Mouse (Mus musculus): ENCODE results near the gene Jchain. TPM values are rescaled to one million over a fixed set of nuclear protein-coding genes. Genes with fewer than 3 reads are reported as not detected.
A peak's percentile ranks its signal among the peaks of the same experiment; 100 is the strongest.
"Not testable (repeated sequence)": the region's sequence is repeated elsewhere in the genome, so short reads cannot be mapped to it uniquely, and the experiment has no call there.

Gene Jchain
- polyA plus RNA-seq, 1 experiment from 2014 or later = not detected

- Histone ChIP-seq H3K9ac (replicated peaks) (no peak overlapping the region), H3K4me1 (replicated peaks) (peaks cover 10% of the 10 kb centered on the region), H3K4me2 (no peak overlapping the region), H3K9me3 (no peaks in the 10 kb centered on the region), H3K4me3 (replicated peaks) (no peak overlapping the region), H3K27me3 (no peaks in the 10 kb centered on the region), H3K27ac (no peak overlapping the region; the same call in 1 of the 2 replicates), H3K36me3 (peaks cover 15% of the 10 kb centered on the region)
- ATAC-seq (ENCODE audit: insufficient number of reproducible peaks, insufficient read depth, low FRiP score, low TSS enrichment, low read depth) = no peak
- WGBS = 18% methylated on average over 1 of the region's 1 CpGs
Measured at GRCm38 (mm10) chr5:88558991-88559390, 31.3 kb upstream of the Jchain start.

DNA sequence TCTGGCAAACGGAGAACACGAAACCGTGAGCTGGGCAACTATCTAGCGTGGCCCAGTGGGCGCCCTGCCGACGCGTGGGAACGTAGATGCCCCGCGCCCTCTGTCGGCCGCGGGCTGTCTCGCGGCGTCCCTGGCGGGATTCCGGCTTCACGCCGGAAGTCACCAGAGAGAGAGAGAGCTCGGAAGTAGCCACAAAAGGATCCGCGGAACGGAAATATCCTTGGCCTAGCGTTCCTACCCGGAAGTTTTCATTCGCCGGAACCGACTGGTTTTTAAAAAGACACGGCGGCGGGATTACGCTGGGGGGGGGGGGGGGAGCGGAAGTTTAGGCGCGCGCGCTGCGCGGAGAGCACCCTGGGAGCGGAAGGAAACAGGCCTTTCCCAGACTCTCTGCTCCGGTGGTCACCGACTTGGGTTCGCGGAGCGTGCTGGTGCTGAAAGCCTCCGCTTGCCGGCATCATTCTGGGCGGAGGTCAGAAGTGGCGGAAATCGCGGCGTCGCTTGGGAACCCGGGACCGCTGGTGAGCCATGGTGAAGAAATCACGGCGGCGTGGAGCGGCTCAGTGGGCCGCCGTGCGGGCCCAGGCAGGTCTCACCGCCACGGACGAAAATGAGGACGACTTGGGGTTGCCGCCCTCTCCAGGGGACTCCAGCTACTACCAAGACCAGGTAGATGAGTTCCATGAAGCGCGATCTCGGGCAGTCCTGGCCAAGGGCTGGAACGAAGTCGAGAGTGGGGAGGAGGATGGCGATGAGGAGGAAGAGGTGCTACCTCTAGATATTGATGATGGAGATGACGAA is 26.6 kb upstream of the Jchain start, which contains the start of gene Utp3:
Gene Utp3 (plus strand): TSS at position 377 of the 801 bp plus-strand sequence.
- Histone ChIP-seq H3K4me2 (peak within 1 kb of the TSS; percentile 82), H3K9me3 (no peaks in the 10 kb centered on the region), H3K27ac (peak within 1 kb of the TSS; percentile 93), H3K9ac (replicated peaks) (peak within 1 kb of the TSS; percentile 87), H3K27me3 (no peaks in the 10 kb centered on the region), H3K4me3 (replicated peaks) (peak within 1 kb of the TSS; percentile 84), H3K36me3 (peaks cover 15% of the 10 kb centered on the region), H3K4me1 (replicated peaks) (peaks cover 10% of the 10 kb centered on the region)
- WGBS = under 1% methylated on average over 72 of the region's 76 CpGs
- ATAC-seq (ENCODE audit: insufficient number of reproducible peaks, insufficient read depth, low FRiP score, low TSS enrichment, low read depth) = peak; percentile 96

GRCm38 (mm10) chr5:88553271-88554085 is 25.8 kb upstream of the Jchain start:
- Histone ChIP-seq H3K9ac (replicated peaks) (peak overlapping the region; percentile 72), H3K27ac (peak overlapping the region; percentile 93), H3K4me2 (peak overlapping the region; percentile 60), H3K4me3 (replicated peaks) (peak overlapping the region; percentile 84), H3K4me1 (replicated peaks) (peaks cover 10% of the 10 kb centered on the region), H3K9me3 (no peaks in the 10 kb centered on the region), H3K27me3 (no peaks in the 10 kb centered on the region), H3K36me3 (peaks cover 15% of the 10 kb centered on the region)
- peak; percentile 33 for ATAC-seq (ENCODE audit: insufficient number of reproducible peaks, insufficient read depth, low FRiP score, low TSS enrichment, low read depth)
- WGBS = 8% methylated on average over 29 of the region's 29 CpGs

DNA sequence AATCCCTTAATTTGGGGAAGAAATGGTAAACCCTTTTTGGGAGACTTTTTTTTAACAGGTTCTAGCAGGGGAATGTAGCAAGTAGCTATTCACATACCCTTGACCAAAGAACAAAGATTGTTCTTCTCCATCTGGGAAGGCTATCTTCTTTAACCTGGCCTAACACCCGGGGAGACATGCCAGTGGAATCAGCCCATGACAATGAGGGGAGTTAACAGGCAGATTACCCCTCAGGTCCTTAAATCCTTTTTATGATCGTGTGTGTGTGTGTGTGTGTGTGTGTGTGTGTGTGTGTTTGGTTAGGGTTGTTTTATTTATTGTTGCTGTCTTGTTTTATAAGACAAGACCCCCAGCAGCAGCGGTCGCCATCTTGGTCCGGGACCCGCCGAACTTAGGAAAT is 17.8 kb upstream of the Jchain start:
- H3K36me3 ChIP-seq = no peaks in the 10 kb centered on the region
- H3K9ac ChIP-seq (replicated peaks) = no peak overlapping the region
- H3K4me3 ChIP-seq (replicated peaks) = no peak overlapping the region
- no peaks in the 10 kb centered on the region for H3K27me3 ChIP-seq
- H3K4me1 ChIP-seq (replicated peaks) = no peaks in the 10 kb centered on the region
- H3K9me3 ChIP-seq = no peaks in the 10 kb centered on the region
- WGBS = 85% methylated on average over 7 of the region's 7 CpGs
- ATAC-seq (ENCODE audit: insufficient number of reproducible peaks, insufficient read depth, low FRiP score, low TSS enrichment, low read depth) = no peak
- H3K4me2 ChIP-seq = no peak overlapping the region
- no peak overlapping the region for H3K27ac ChIP-seq

DNA sequence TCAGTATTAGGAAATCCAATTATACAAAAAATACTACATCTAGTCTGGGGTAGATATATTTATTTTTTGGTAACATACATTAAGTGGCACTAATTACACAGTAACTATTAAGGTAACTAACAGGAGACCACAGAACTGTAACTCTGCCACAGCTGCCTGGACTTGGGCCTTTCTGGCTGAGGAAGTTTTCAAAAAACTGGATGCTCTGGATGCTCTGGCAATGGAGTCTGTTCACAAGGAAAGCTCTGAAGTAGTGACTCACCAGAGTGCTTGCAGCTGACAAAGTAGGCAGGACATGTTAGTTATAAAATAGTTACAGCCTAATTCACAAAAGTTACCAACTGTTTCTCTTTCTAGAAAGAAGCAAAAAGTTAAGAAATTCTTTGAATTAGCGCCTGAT is 16.7 kb upstream of the Jchain start:
- not testable (repeated sequence) for H3K9ac ChIP-seq (replicated peaks); H3K27me3 ChIP-seq; H3K9me3 ChIP-seq; H3K4me3 ChIP-seq (replicated peaks); H3K4me1 ChIP-seq (replicated peaks); H3K27ac ChIP-seq; H3K36me3 ChIP-seq; ATAC-seq (ENCODE audit: insufficient number of reproducible peaks, insufficient read depth, low FRiP score, low TSS enrichment, low read depth); H3K4me2 ChIP-seq
- 94% methylated on average over 1 of the region's 1 CpGs for WGBS

- H3K36me3 ChIP-seq = no peaks in the 10 kb centered on the region
- WGBS = 64% methylated on average over 5 of the region's 5 CpGs
- ATAC-seq (ENCODE audit: insufficient number of reproducible peaks, insufficient read depth, low FRiP score, low TSS enrichment, low read depth) = no peak
- no peak overlapping the region for H3K4me3 ChIP-seq (replicated peaks)
- H3K27ac ChIP-seq = no peak overlapping the region
- H3K9me3 ChIP-seq = no peaks in the 10 kb centered on the region
- H3K4me1 ChIP-seq (replicated peaks) = no peaks in the 10 kb centered on the region
- no peak overlapping the region for H3K4me2 ChIP-seq
- H3K9ac ChIP-seq (replicated peaks) = no peak overlapping the region
- H3K27me3 ChIP-seq = no peaks in the 10 kb centered on the region
Measured at GRCm38 (mm10) chr5:88542651-88543282, 15.1 kb upstream of the Jchain start.

GRCm38 (mm10) chr5:88540845-88541244 is 13.2 kb upstream of the Jchain start:
- H3K9ac ChIP-seq (replicated peaks) = no peak overlapping the region
- ATAC-seq (ENCODE audit: insufficient number of reproducible peaks, insufficient read depth, low FRiP score, low TSS enrichment, low read depth) = no peak

DNA sequence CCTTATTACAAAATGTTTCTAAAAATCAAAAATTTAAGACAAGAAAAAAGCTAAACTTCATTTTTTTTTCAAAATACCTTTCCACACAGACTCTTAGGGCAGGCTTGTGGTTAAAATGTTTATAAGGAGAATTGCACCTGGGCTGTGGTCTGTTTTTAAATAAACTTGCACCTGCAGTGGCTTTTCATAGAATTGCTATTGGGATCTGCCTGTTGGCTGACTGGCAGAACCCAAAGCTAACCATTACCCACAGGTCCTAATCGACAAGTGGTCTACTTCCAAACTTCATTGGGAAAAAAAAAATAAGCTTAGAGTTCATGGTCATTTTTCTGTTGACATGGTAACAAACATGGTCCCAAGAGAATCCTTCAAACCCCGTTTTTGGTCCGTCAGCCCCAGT is 7.0 kb upstream of the Jchain start:
- WGBS = 80% methylated on average over 3 of the region's 3 CpGs
- Histone ChIP-seq H3K4me1 (replicated peaks) (no peaks in the 10 kb centered on the region), H3K27me3 (no peaks in the 10 kb centered on the region), H3K4me2 (no peak overlapping the region), H3K4me3 (replicated peaks) (no peak overlapping the region), H3K9me3 (no peaks in the 10 kb centered on the region), H3K27ac (no peak overlapping the region), H3K9ac (replicated peaks) (no peak overlapping the region), H3K36me3 (no peaks in the 10 kb centered on the region)
- ATAC-seq (ENCODE audit: insufficient number of reproducible peaks, insufficient read depth, low FRiP score, low TSS enrichment, low read depth) = no peak

More at GRCm38 (mm10) chr5:88540845-88541244, 13.2 kb upstream of the Jchain start:
- Histone ChIP-seq H3K36me3 (no peaks in the 10 kb centered on the region), H3K27me3 (no peaks in the 10 kb centered on the region), H3K4me3 (replicated peaks) (no peak overlapping the region), H3K4me2 (no peak overlapping the region), H3K27ac (no peak overlapping the region), H3K4me1 (replicated peaks) (no peaks in the 10 kb centered on the region), H3K9me3 (no peaks in the 10 kb centered on the region)

DNA sequence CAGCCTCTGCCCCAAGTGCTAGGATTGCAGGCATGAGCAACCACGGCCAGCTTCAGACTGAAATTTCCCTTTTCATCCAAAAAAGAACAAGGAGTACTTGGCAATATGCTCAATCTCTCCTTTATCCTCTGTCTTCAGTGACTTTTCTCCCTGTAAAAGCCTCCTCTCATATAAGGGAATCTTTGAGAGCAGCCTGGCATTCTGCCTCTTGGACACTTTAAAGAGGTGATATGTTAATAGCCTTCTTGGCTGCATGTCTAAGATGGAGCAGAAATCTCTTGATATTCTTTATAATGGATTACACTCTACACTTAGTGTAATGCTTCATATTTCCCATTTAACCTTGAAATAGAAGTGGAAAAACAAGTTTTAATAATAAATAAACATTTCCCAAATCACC is 3.2 kb upstream of the Jchain start:
- 74% methylated on average over 1 of the region's 1 CpGs for WGBS
- H3K9me3 ChIP-seq = no peaks in the 10 kb centered on the region
- H3K4me1 ChIP-seq (replicated peaks) = no peaks in the 10 kb centered on the region
- H3K36me3 ChIP-seq = no peaks in the 10 kb centered on the region
- H3K4me2 ChIP-seq = no peak overlapping the region
- no peak for ATAC-seq (ENCODE audit: insufficient number of reproducible peaks, insufficient read depth, low FRiP score, low TSS enrichment, low read depth)
- H3K9ac ChIP-seq (replicated peaks) = no peak overlapping the region
- H3K27ac ChIP-seq = no peak overlapping the region
- no peaks in the 10 kb centered on the region for H3K27me3 ChIP-seq
- no peak overlapping the region for H3K4me3 ChIP-seq (replicated peaks)

DNA sequence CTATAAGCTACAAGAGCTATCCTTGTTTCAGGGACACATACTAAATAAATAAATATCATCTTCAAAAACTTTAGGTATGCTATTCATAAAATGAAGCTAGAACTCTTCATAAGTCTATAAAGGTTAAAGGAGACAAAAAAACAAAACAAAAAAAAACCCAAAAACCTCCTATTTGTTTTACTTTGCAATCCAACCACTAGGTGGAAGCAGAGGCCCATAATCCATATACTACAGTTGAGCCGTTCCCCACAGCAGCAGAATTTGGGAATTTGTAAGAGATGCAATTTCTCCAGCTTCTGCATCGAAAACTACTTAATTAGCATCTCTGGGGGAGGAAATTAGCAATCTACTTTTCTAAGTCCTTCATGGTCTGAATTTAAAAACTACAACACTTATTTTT is 8.5 kb downstream of the Jchain start:
- Histone ChIP-seq H3K9me3 (no peaks in the 10 kb centered on the region), H3K9ac (replicated peaks) (no peak overlapping the region), H3K36me3 (no peaks in the 10 kb centered on the region), H3K4me2 (no peak overlapping the region), H3K4me3 (replicated peaks) (no peak overlapping the region), H3K27ac (no peak overlapping the region), H3K4me1 (replicated peaks) (no peaks in the 10 kb centered on the region), H3K27me3 (no peaks in the 10 kb centered on the region)
- WGBS = 4% methylated on average over 2 of the region's 2 CpGs
- no peak for ATAC-seq (ENCODE audit: insufficient number of reproducible peaks, insufficient read depth, low FRiP score, low TSS enrichment, low read depth)

DNA sequence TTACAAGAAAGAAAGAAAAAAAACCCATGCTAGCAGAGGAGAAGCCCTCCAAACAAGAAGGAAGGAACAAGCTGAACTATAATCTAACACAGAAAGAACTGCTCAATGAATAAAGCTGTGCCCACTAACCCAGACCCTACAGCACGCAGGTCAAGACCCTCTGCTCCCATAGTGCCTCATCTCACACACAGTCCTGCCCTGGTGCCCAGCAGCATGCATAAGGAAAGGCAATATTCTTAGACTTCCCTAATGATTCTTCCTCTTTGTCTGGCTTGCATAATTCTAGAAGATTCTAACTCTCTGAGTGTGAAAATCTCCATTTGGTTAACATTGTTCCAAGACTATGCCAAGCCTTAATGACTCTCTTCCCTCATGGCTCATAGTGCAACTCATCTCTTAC is 18.7 kb downstream of the Jchain start:
- no peak overlapping the region for H3K4me2 ChIP-seq
- H3K9ac ChIP-seq (replicated peaks) = no peak overlapping the region
- no peak overlapping the region for H3K4me3 ChIP-seq (replicated peaks)
- H3K27me3 ChIP-seq = no peaks in the 10 kb centered on the region
- H3K4me1 ChIP-seq (replicated peaks) = no peaks in the 10 kb centered on the region
- H3K27ac ChIP-seq = no peak overlapping the region
- no peaks in the 10 kb centered on the region for H3K36me3 ChIP-seq
- ATAC-seq (ENCODE audit: insufficient number of reproducible peaks, insufficient read depth, low FRiP score, low TSS enrichment, low read depth) = no peak
- 97% methylated on average over 1 of the region's 1 CpGs for WGBS
- no peaks in the 10 kb centered on the region for H3K9me3 ChIP-seq
